Mouse (Mus musculus): ENCODE results near the gene Ncs1. TPM values are rescaled to one million over a fixed set of nuclear protein-coding genes. Genes with fewer than 3 reads are reported as not detected.

Gene Ncs1
- polyA plus RNA-seq, 1 experiment from 2014 or later: 9.8 TPM

GRCm38 (mm10) chr2:31228768-31229311 is 16.8 kb upstream of the Ncs1 start:
- Histone ChIP-seq H3K9me3 (ENCODE audit: control insufficient read depth, low read length) (no peaks in the 10 kb centered on the region), H3K4me3 (ENCODE audit: low read depth, low read length) (no peak overlapping the region), H3K27ac (replicated peaks) (no peak overlapping the region), H3K9ac (ENCODE audit: low read length) (no peak overlapping the region), H3K27me3 (ENCODE audit: control insufficient read depth, insufficient read depth, low read length) (no peaks in the 10 kb centered on the region), H3K4me2 (replicated peaks; ENCODE audit: low read depth) (no peak overlapping the region), H3K36me3 (ENCODE audit: control insufficient read depth, insufficient read depth, low read length) (no peaks in the 10 kb centered on the region), H3K4me1 (replicated peaks; ENCODE audit: control insufficient read depth, insufficient read depth) (no peaks in the 10 kb centered on the region)
- no peak for DNase-seq (ENCODE audit: low spot score)
- no peak for ATAC-seq (ENCODE audit: low FRiP score, low TSS enrichment)
- 36% methylated on average over 1 of the region's 1 CpGs for WGBS
- TF ChIP-seq CTCF (IDR thresholded peaks at IDR 0.05; ENCODE audit: low read depth) (peak; percentile 41), EP300 (optimal IDR thresholded peaks at IDR 0.05) (no peak)

GRCm38 (mm10) chr2:31239203-31239696 is 6.4 kb upstream of the Ncs1 start:
- WGBS: 28% methylated on average over 23 of the region's 23 CpGs
- Histone ChIP-seq H3K27me3 (ENCODE audit: control insufficient read depth, insufficient read depth, low read length) (no peaks in the 10 kb centered on the region), H3K4me3 (ENCODE audit: low read depth, low read length) (no peak overlapping the region), H3K4me1 (replicated peaks; ENCODE audit: control insufficient read depth, insufficient read depth) (no peaks in the 10 kb centered on the region), H3K36me3 (ENCODE audit: control insufficient read depth, insufficient read depth, low read length) (no peaks in the 10 kb centered on the region), H3K9me3 (ENCODE audit: control insufficient read depth, low read length) (no peaks in the 10 kb centered on the region), H3K4me2 (replicated peaks; ENCODE audit: low read depth) (no peak overlapping the region), H3K9ac (ENCODE audit: low read length) (no peak overlapping the region), H3K27ac (replicated peaks) (no peak overlapping the region)
- TF ChIP-seq CTCF (IDR thresholded peaks at IDR 0.05; ENCODE audit: low read depth): peak; percentile 58
- no peak for TF ChIP-seq EP300 (optimal IDR thresholded peaks at IDR 0.05)
- ATAC-seq (ENCODE audit: low FRiP score, low TSS enrichment): peak; percentile 41; the same call in 1 of the 2 replicates
- DNase-seq (ENCODE audit: low spot score): no peak

GRCm38 (mm10) chr2:31239833-31240232 is 5.8 kb upstream of the Ncs1 start:
- no peaks in the 10 kb centered on the region for H3K36me3 ChIP-seq (ENCODE audit: control insufficient read depth, insufficient read depth, low read length)
- H3K9ac ChIP-seq (ENCODE audit: low read length): no peak overlapping the region
- H3K4me2 ChIP-seq (replicated peaks; ENCODE audit: low read depth): no peak overlapping the region
- no peak overlapping the region for H3K27ac ChIP-seq (replicated peaks)
- H3K27me3 ChIP-seq (ENCODE audit: control insufficient read depth, insufficient read depth, low read length): no peaks in the 10 kb centered on the region
- 74% methylated on average over 6 of the region's 6 CpGs for WGBS
- no peaks in the 10 kb centered on the region for H3K4me1 ChIP-seq (replicated peaks; ENCODE audit: control insufficient read depth, insufficient read depth)
- TF ChIP-seq CTCF (IDR thresholded peaks at IDR 0.05; ENCODE audit: low read depth) (no peak), EP300 (optimal IDR thresholded peaks at IDR 0.05) (no peak)
- no peak for DNase-seq (ENCODE audit: low spot score)
- ATAC-seq (ENCODE audit: low FRiP score, low TSS enrichment): no peak
- no peak overlapping the region for H3K4me3 ChIP-seq (ENCODE audit: low read depth, low read length)
- H3K9me3 ChIP-seq (ENCODE audit: control insufficient read depth, low read length): no peaks in the 10 kb centered on the region

GRCm38 (mm10) chr2:31241639-31242038 is 4.0 kb upstream of the Ncs1 start:
- WGBS: 9% methylated on average over 7 of the region's 7 CpGs
- Histone ChIP-seq H3K27me3 (ENCODE audit: control insufficient read depth, insufficient read depth, low read length) (no peaks in the 10 kb centered on the region), H3K4me3 (ENCODE audit: low read depth, low read length) (no peak overlapping the region), H3K27ac (replicated peaks) (no peak overlapping the region), H3K9me3 (ENCODE audit: control insufficient read depth, low read length) (no peaks in the 10 kb centered on the region), H3K4me1 (replicated peaks; ENCODE audit: control insufficient read depth, insufficient read depth) (0 out of 2 replicates have a peak, but pooled peaks cover 3% of the 10 kb centered on the region), H3K36me3 (ENCODE audit: control insufficient read depth, insufficient read depth, low read length) (no peaks in the 10 kb centered on the region), H3K4me2 (replicated peaks; ENCODE audit: low read depth) (no peak overlapping the region), H3K9ac (ENCODE audit: low read length) (no peak overlapping the region)
- ATAC-seq (ENCODE audit: low FRiP score, low TSS enrichment) (no peak), DNase-seq (ENCODE audit: low spot score) (no peak)
- no peak for TF ChIP-seq CTCF (IDR thresholded peaks at IDR 0.05; ENCODE audit: low read depth)
- TF ChIP-seq EP300 (optimal IDR thresholded peaks at IDR 0.05): no peak

- DNase-seq (ENCODE audit: low spot score): no peak
- Histone ChIP-seq H3K27ac (replicated peaks) (no peak overlapping the region), H3K9me3 (ENCODE audit: control insufficient read depth, low read length) (no peaks in the 10 kb centered on the region), H3K9ac (ENCODE audit: low read length) (no peak overlapping the region), H3K36me3 (ENCODE audit: control insufficient read depth, insufficient read depth, low read length) (no peaks in the 10 kb centered on the region), H3K4me1 (replicated peaks; ENCODE audit: control insufficient read depth, insufficient read depth) (0 out of 2 replicates have a peak, but pooled peaks cover 3% of the 10 kb centered on the region), H3K4me3 (ENCODE audit: low read depth, low read length) (no peak overlapping the region), H3K27me3 (ENCODE audit: control insufficient read depth, insufficient read depth, low read length) (no peaks in the 10 kb centered on the region), H3K4me2 (replicated peaks; ENCODE audit: low read depth) (no peak overlapping the region)
- 46% methylated on average over 8 of the region's 8 CpGs for WGBS
- no peak for ATAC-seq (ENCODE audit: low FRiP score, low TSS enrichment)
- TF ChIP-seq CTCF (IDR thresholded peaks at IDR 0.05; ENCODE audit: low read depth): no peak
- no peak for TF ChIP-seq EP300 (optimal IDR thresholded peaks at IDR 0.05)
These were observed 1.4 kb upstream of the Ncs1 start for GRCm38 (mm10) chr2:31244216-31244615.

GRCm38 (mm10) chr2:31245051-31245450 is 572 bp upstream of the Ncs1 start:
- H3K9me3 ChIP-seq (ENCODE audit: control insufficient read depth, low read length): no peaks in the 10 kb centered on the region
- no peak overlapping the region for H3K9ac ChIP-seq (ENCODE audit: low read length)
- peak overlapping the region; percentile 67 for H3K4me3 ChIP-seq (ENCODE audit: low read depth, low read length)
- 0 out of 2 replicates have a peak, but pooled peaks cover 3% of the 10 kb centered on the region for H3K4me1 ChIP-seq (replicated peaks; ENCODE audit: control insufficient read depth, insufficient read depth)
- H3K4me2 ChIP-seq (replicated peaks; ENCODE audit: low read depth): peak overlapping the region; percentile 97
- ATAC-seq (ENCODE audit: low FRiP score, low TSS enrichment) (no peak), DNase-seq (ENCODE audit: low spot score) (no peak)
- 30% methylated on average over 5 of the region's 5 CpGs for WGBS
- no peaks in the 10 kb centered on the region for H3K36me3 ChIP-seq (ENCODE audit: control insufficient read depth, insufficient read depth, low read length)
- no peak overlapping the region for H3K27ac ChIP-seq (replicated peaks)
- no peak for TF ChIP-seq EP300 (optimal IDR thresholded peaks at IDR 0.05)
- TF ChIP-seq CTCF (IDR thresholded peaks at IDR 0.05; ENCODE audit: low read depth): no peak
- no peaks in the 10 kb centered on the region for H3K27me3 ChIP-seq (ENCODE audit: control insufficient read depth, insufficient read depth, low read length)
